Mouse (Mus musculus) erythroblast, embryonic 14.5 days (primary cell): ENCODE measurements around the gene Gpr37l1.

ENCODE experiments used
- GATA1 ChIP-seq: IDR thresholded peaks from 2 replicates; pipeline ENCODE4 v1.6.1; 2012; ENCODE audit warnings: low read length, inconsistent platforms, mixed read lengths
- TAL1 ChIP-seq: IDR thresholded peaks from 3 replicates; pipeline ENCODE4 v1.6.1; 2012; ENCODE audit warnings: low read length, inconsistent platforms, mixed read lengths

DNA sequence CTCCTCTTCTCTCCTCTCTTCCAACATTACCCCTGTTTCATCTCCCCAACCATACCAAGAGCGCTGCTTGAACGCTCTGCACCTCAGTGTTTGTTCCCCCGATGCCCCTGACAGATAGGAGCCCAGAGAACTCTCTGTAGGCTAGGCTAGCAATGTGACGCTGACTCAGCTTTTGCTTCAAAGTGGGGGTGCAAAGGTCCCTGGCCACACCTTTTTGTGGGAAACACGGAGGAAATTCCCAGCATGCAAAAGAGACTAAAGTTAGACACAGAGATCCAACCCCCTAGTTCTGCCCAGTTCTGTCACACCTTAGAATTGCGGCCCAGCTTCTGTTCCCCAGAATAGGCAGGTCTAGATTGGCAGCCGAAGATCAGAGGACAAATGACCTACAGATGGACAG is 11.4 kb upstream of the Gpr37l1 start:
- no peak for TF ChIP-seq GATA1
- TF ChIP-seq TAL1 = no peak
